Mouse (Mus musculus) splenic B cell, adult 2 months (primary cell): Measurements from ENCODE around the gene Npb.

Source experiments
- DNase-seq: peaks from one replicate; pipeline ENCODE4 v3.0.0-alpha.2; 2011; ENCODE audit warnings: low read depth, low spot score
- H3K27me3 ChIP-seq: 2 replicates; pipeline ENCODE4 v1.6.1; 2012; ENCODE audit warnings: mild to moderate bottlenecking, low read length, moderate library complexity, mixed read lengths; ENCODE audit not compliant: control insufficient read depth, poor library complexity, insufficient read depth, severe bottlenecking
- H3K36me3 ChIP-seq: 2 replicates; pipeline ENCODE4 v1.6.1; 2012; ENCODE audit warnings: mild to moderate bottlenecking, low read length, moderate library complexity, mixed read lengths; ENCODE audit not compliant: control insufficient read depth, poor library complexity, insufficient read depth, severe bottlenecking

Gene Npb

DNA sequence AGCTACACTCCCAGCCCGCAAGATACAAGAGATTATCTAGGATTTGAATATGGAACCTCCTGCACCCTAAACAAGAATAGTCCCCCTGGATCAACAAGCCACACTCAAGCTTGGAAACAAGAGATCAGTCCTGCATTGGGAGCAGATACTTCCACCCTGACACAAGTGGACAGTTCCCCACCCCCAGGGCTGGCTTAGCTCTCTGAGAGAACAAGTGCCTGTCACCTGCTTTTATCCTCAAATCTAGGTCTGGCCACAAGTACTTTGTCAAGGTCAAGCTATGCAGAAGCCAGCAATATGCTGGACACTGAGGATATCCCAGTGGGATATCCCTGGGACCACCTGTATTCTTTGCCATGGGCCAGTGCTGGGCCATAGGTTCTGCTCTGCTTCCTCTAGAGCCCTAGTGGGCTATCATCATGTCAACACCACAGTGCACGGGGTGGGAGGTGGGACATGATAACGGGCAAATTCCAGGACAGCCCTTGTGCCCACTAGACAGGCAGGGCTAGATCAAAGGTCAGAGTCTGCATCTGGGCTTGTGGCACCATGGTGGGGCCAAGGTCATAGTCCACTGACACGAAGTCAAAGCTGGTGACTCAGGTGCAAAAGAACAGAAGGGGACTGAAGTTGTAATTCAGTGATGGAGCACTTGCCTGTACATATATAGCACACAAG lies 8.5 kb downstream of the Npb start:
- no peaks in the 10 kb centered on the region for H3K27me3 ChIP-seq
- no peak for DNase-seq
- H3K36me3 ChIP-seq, result peaks cover 10% of the 10 kb centered on the region

DNA sequence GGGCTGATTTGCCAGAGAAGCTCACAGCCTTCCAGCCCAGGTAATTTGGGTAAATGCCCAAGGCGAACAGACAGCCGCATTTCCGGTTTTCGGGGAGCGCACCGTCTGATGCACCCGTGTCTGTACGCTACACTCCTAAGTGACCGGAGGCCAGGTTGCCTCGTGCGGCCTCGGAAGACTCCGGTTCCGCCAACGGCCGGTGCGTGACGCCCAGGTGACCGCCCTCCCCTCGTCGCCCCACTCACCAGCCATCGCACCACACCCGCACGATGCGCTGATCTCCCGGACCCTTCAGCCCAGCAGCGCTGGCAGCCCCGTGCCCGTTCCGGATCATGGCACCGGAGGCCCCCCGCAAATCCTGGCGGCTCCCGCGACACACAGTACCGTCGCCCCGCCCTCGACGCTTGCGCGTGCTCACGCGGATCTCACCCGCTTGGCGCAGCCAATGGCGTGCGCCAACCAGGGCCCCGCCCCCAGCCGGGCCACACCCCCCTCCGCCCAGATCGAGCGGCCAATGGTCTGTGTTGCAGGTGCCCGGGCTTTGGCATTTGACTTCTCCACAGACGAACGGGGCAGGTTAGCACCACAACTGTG lies 9.3 kb downstream of the Npb start, which contains the start of gene Pcyt2:
Pcyt2 (minus strand) TSS at position 418 of the 594 bp plus-strand sequence.
- H3K27me3 ChIP-seq, result no peaks in the 10 kb centered on the region
- peak; percentile 95 for DNase-seq
- peaks cover 8% of the 10 kb centered on the region for H3K36me3 ChIP-seq

DNA sequence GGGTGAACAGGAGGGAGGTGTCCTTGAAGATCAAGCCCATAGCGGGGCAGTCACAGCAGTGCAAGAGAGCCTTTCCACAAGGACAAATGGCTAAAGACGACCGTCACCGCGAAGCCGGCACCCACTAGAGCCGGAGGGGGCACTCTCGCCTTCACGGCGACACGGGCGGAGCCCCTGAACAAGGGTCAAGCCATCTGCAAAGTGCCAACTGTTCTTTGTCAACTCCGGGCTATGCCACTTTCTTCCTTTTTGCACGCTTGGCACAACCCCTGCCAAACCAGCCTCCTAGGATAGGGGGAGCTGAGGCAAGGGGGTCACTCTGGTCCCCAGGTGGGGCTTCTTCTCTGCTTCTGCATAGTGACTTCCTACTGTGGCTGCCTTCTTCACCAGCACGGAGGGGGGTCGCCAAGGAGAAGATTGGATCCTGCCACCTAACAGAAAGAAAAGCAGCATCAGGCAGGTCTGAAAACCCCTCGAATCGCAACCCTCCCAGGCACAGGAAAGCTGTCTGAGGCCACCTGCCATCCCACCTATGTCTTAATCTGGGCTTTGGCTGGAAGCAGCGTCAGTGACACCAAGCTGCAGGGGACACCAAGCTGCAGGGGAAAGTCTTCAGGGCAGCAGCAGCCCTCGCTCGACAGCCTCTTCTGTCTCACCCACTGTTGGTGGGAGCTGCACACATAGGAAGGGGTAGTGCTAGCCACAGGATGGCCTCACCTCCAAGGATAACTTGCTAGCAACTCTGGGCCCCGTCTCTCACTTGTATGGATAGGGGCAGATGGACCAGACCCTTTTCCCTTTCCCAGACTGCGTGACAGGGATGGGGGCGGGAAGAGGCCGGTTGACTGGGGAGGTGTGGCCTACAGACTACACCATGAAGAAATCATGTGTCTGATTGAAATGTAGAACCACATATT lies 10.6 kb downstream of the Npb start:
- DNase-seq, result no peak
- Histone ChIP-seq H3K36me3 (peaks cover 8% of the 10 kb centered on the region), H3K27me3 (no peaks in the 10 kb centered on the region)

DNA sequence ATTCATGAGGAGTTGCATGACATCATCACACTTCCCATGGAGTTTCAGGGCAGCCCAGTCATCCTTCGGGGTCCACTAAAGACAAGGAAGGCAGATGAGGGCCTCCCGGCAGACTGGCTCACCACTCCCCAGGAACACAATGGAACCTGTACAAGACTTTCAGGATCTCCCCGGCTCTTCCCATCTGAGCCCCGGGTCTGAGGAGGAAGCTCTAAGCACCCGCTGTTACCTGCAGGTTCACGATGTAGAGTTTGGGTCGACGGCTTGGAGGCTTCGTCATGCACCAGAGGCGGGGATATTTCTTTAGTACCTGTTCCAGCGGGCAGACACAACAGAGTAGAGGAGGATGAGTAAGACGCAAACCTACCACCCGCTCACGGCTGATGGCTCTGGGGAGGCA lies 11.9 kb downstream of the Npb start:
- no peaks in the 10 kb centered on the region for H3K27me3 ChIP-seq
- DNase-seq, result no peak
- H3K36me3 ChIP-seq, result peaks cover 8% of the 10 kb centered on the region

DNA sequence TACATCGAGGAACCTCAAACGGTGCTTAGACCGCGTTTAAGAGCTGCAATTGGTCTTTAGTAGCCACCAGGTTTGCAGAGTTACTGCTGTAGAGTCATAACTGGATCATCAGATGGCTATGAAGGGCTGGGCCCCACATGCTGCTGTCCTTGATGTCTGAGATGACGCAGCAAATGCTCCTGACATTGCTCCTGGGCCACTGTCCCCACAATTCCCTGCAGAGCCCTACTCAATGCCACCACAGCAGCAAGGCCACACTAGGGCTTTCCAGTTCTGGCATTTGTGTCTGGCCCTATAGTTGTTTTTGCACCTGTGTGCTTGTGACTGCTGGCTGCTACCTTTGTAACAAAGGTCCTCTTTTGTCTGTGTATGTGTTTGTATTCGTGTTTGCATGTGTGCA lies 14.5 kb downstream of the Npb start:
- no peak for DNase-seq
- Histone ChIP-seq H3K27me3 (no peaks in the 10 kb centered on the region), H3K36me3 (peaks cover 8% of the 10 kb centered on the region)

DNA sequence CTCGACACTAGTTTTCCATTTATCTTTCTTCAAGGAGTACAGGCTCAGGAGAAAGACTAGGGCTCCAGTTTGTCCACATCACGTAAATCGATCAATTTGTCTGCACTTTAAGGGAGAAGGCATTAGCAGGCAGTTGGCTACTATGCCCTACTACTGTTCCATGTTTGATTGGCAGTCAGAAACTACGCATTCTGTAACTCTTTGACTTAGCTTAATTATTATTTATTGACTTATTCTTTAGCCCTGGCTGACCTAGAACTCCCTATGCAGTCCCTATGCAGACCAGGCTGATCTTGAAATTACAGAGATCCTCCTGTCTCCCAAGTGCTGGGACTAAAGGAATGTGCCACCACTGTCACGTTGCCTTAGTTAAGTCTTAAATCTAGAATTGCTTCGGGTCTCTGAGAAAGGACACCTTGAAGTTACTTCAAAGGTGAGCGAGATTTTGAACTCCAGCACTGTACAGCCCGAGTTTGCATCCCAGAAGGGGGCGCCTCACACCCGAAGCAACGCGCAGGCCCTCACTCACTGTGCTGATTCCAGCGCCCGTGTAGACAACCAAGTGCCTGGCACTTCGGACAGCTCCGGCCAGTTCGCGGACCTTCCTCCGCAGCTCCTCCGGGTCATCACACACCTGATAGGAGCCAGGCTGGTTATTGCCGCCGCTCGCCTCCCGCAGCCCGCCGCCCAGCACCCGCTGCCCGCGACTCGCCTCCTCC lies 15.8 kb downstream of the Npb start:
- DNase-seq, result peak; percentile 79
- Histone ChIP-seq H3K27me3 (no peaks in the 10 kb centered on the region), H3K36me3 (peaks cover 8% of the 10 kb centered on the region)

DNA sequence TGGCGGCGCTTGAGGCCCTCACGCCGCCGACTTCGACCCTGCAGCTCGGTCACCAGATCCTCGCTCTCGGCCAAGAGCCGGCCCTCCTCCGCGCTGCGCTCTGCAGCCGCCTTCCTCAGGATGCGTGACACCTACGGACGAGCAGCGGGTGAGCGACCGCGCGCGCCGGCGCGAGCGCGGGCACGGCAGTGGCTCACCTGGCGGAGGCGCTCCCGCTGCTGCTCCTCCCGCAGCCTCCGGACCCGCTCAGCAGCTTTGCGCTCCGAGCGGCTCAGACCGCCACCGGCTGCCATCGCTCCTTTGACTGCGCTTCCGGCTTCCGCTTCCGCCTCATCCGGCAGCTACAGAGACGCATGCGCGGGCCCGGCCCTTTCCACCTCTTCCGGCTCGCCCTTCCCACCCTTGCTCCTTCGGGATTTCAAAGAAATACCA lies 16.4 kb downstream of the Npb start:
- H3K36me3 ChIP-seq, result peaks cover 8% of the 10 kb centered on the region
- peak; percentile 85 for DNase-seq
- no peaks in the 10 kb centered on the region for H3K27me3 ChIP-seq

DNA sequence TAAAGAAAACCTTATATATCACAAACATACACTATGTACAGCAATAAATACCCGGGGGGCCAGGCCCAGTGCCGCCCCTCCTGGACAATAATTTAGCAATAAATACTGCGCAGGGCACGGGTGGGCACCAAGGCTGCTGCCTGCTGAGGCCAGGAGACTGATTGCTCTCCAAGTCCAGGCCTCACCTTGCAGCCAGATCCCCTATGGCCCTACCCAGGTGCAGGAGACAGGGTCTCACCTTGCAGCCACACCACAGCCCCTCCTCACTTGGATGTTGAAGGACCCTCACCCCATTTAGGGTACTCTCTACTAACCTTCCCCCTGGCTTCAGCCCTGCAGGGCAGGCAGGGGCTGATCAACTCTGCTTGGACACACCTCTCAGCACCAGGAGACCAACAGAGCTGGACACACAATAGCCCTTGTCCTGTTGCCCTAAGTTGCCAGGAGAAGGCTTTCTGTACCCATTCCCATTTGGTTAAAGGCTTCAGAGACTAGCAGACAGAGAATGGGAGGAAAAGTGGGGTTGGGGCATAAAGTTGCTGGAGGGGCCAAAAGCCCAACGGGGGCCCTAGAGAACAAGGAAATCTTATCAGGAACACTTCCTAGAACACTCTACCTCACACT lies 17.0 kb downstream of the Npb start, which contains the start of gene Sirt7:
Sirt7 (minus strand) TSS at position 89 of the 624 bp plus-strand sequence.
- Histone ChIP-seq H3K27me3 (no peaks in the 10 kb centered on the region), H3K36me3 (peaks cover 8% of the 10 kb centered on the region)
- DNase-seq, result no peak

DNA sequence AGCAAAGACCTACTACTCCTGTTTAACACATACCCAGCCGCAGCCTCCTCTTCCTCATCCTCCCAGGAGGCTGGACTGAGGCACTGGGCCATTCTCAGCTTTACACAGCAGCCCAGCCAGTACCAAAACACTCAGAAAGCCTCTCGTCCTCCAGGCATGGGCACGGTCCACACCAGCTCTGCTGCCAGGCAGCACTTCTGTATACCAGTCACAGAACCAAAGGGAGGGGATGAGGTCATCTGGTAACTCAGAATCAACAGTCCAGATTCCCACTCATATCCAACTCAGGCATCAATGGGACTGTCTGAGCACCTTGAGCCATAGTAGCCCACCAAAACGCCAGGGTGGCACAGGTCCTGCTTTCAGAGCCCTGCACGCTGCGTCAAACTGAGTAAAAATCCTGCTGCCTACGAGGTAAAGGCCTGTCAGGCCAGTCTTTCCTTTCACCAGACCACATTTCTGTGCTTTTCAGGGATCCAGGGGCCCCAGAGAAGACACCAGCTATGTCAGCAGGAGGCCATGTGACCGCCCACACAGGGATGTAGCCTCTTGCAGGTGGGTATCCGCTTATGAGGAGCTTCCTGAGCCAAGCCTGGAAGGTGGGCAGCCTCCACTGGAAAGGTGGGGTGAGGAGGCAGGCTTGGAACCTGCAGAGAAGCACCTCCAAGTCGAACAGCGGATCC lies 18.6 kb downstream of the Npb start:
- H3K27me3 ChIP-seq, result no peaks in the 10 kb centered on the region
- H3K36me3 ChIP-seq, result peaks cover under 1% of the 10 kb centered on the region
- no peak for DNase-seq

DNA sequence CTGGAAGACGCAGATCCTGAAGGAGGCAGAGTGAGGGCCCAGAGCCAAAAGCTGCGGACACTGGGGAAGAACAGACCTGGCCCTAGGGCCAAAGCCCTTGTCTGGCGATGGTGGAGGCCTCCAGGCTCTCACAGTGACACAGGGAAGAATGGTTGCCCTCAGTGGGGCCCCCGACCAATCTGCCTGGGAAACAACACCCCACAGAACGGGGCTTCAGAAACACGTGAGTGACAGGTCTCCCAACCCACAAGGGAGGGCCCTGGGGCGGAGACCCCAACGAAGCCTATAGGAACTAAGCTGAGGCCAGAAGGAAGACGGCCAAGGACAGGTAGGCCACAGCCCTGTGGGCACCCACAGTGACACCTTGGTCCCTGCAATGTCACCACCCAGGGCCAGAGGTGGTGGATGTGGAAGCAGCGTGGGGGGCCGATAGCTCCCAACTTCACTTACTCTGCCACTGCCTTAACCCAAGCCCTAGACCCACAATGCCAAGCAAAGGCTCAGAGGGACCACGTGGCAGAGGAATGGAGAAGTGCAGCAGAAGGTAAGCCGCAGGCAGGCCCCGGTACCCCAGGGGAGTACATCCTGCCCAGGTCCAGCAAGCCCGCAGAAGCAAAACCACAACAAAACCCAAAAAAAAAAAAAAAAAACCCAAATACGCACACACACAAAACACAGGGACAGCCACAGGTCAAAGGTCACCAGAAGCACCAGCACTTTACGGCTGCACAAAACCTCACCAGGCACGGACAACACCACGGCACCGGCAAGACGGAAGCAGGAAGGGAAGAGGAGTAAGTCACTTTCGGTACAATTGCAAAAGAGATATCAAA lies 19.4 kb downstream of the Npb start:
- Histone ChIP-seq H3K27me3 (no peaks in the 10 kb centered on the region), H3K36me3 (no peaks in the 10 kb centered on the region; the same call in 1 of the 2 replicates)
- DNase-seq, result peak; percentile 85

DNA sequence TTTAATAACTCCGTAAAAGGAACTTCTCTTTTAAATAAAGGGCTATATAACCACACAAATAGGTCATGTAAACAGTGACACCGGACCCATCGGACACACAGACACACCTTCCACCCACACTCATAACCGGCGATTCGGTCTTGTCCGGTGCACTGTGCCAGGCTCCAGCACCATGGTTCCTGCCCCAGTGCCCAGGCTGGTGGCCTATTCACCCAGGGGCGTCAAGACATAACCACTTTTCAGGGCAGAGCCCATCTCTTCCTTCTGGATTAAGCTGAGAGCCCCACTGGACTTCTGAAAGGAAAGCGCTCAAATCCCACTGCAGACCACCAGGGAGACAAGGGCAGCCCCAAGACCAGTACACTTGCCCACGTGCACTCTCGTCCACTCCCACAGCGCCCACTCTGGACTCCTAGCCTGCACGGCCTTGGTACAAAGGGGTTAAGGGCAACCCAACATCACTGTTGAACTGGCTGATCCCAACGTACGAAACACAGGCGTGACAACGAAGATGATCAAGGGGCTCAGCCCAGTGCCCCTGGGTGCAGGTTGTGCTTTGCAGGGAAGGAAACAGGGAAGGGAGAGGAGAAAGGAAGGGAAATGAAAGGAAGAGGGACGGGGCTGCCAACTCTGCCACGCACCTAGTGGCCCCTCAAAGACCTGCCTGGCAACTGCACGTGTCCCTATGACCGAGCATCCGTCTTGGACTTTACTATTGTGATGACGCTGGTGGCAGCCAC lies 20.5 kb downstream of the Npb start:
- no peaks in the 10 kb centered on the region for H3K27me3 ChIP-seq
- no peak for DNase-seq
- no peaks in the 10 kb centered on the region for H3K36me3 ChIP-seq

DNA sequence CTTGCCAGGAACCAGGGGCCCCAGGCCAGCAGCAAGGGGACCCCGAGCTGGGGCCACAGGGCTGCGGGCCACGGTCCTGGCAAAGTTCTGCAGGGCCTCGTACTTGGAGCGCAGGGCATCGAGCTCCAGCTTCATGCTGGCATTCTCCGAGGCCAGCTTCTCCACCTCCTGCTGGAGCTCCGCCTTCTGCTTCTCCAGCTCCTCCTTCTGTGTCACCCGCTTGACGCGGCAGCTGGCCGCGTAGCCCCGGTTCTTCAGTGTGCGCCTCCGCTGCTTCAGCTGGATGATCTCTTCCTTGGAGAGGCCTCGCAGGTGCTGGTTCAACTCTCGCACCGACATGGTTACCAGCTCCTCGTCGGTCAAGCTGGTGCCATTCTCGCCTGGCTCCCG lies 21.1 kb downstream of the Npb start:
- H3K27me3 ChIP-seq, result no peaks in the 10 kb centered on the region
- H3K36me3 ChIP-seq, result no peaks in the 10 kb centered on the region
- DNase-seq, result peak; percentile 56
